Mouse (Mus musculus): Measurements from ENCODE around the gene Cxcl1. TPM values are rescaled to one million over a fixed set of nuclear protein-coding genes. Genes with fewer than 3 reads are reported as not detected.
A peak's percentile ranks its signal among the peaks of the same experiment; 100 is the strongest.

The Cxcl1 gene
- total RNA-seq, 2 experiments from 2014 or later: not detected

DNA sequence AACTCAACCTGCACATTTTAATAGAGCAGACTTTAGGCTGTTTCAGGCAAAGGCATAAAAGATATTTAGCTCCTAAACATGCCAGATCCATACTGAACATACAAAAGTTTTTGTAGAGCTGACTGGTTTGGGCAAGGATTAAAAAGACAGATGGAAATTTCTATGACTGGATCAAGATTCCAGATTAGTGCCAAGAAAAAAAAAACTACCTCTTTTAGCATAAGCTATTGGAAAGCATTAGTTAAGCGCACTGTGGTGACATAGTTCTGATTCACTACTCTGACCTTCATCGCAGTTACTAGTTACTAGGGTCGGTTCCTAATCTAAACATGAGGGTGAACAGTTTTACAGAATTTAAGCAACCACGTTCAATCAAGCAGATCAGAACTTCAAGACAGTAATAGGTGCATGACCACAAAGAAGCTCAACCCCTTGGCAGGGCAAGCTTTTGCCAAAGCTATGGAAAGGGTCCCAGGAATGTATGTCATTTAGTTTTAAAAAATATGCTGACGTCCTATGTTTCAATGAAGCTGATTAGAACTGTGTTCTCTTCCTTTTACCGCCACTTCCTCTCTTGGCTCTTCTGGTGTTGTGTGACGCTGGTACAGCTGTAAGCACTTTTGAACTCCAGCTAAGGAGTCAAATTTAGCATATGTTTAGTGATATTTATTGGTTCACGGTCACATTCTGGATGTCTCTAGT lies 14.4 kb upstream of the Cxcl1 start:
- DNase-seq (ENCODE audit: low spot score in 2 of 2): no peak
- no peak for TF ChIP-seq CTCF (conservative IDR thresholded peaks at IDR 0.05)

DNA sequence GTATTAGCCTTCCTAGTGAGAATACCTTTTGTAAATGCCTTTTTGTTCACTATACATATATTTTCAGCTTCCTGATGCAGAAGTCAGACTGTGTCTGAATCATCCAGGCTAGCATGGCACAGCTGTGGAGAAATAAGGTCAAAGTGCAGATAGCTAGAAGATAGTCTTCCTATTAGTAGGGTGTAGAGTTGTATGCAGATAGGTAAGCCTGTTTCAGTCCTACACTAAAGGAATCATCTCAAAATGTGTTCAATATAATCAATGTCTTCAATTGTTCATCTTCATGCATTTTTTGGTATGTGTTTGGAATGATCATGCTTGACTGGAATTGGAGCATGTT lies 13.9 kb upstream of the Cxcl1 start:
- TF ChIP-seq CTCF (conservative IDR thresholded peaks at IDR 0.05): no peak
- no peak for DNase-seq (ENCODE audit: low spot score in 2 of 2)
- Histone ChIP-seq H3K27ac (no peak overlapping the region), H3K4me3 (no peak overlapping the region)

More for the DNA sequence above, 14.4 kb upstream of the Cxcl1 start:
- Histone ChIP-seq H3K4me3 (no peak overlapping the region), H3K27ac (no peak overlapping the region)

GRCm38 (mm10) chr5:90879307-90880014 lies 11.6 kb upstream of the Cxcl1 start:
- no peak for TF ChIP-seq CTCF (conservative IDR thresholded peaks at IDR 0.05)
- H3K4me3 ChIP-seq: no peak overlapping the region
- H3K27ac ChIP-seq: no peak overlapping the region
- no peak for DNase-seq (ENCODE audit: low spot score in 2 of 2)

DNA sequence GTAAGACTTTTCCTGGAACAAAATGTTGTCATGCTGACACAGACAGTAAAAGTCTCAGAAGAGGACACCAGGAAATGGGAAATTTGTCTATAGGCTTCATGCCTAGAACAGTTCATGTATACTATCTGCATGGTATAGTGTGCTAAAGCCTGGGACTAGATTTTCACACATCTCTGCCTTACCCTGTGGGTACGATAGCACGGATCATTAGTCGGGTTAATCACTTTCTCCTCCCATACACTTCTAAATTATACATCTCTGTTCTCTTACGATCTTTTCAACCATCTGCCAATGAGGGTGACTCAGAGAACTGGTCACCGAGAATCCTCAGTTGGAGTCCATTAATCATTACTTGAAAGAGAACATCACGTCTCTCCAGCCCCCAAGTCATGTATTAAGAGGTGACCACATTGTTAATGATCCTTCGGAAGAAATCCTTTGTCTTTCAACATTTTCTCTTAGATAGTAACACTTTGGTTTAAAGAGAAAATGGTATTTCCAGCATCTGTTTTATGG lies 10.6 kb upstream of the Cxcl1 start:
- no peak overlapping the region for H3K27ac ChIP-seq
- no peak for DNase-seq (ENCODE audit: low spot score in 2 of 2)
- no peak overlapping the region for H3K4me3 ChIP-seq
- TF ChIP-seq CTCF (conservative IDR thresholded peaks at IDR 0.05): no peak

- no peak overlapping the region for H3K4me3 ChIP-seq
- no peak overlapping the region for H3K27ac ChIP-seq
- no peak for TF ChIP-seq CTCF (conservative IDR thresholded peaks at IDR 0.05)
- no peak for DNase-seq (ENCODE audit: low spot score in 2 of 2)
Measured at GRCm38 (mm10) chr5:90881021-90881420, 10.0 kb upstream of the Cxcl1 start.

GRCm38 (mm10) chr5:90881682-90882081 lies 9.4 kb upstream of the Cxcl1 start:
- TF ChIP-seq CTCF (conservative IDR thresholded peaks at IDR 0.05): no peak
- H3K4me3 ChIP-seq: no peak overlapping the region
- no peak for DNase-seq (ENCODE audit: low spot score in 2 of 2)

GRCm38 (mm10) chr5:90882146-90882545 lies 8.9 kb upstream of the Cxcl1 start:
- TF ChIP-seq CTCF (conservative IDR thresholded peaks at IDR 0.05): no peak
- Histone ChIP-seq H3K4me3 (no peak overlapping the region), H3K27ac (no peak overlapping the region)
- DNase-seq (ENCODE audit: low spot score in 2 of 2): no peak

More at GRCm38 (mm10) chr5:90881682-90882081, 9.4 kb upstream of the Cxcl1 start:
- no peak overlapping the region for H3K27ac ChIP-seq

- Histone ChIP-seq H3K4me3 (no peak overlapping the region), H3K27ac (no peak overlapping the region)
- no peak for DNase-seq (ENCODE audit: low spot score in 2 of 2)
- TF ChIP-seq CTCF (conservative IDR thresholded peaks at IDR 0.05): no peak
Measured at GRCm38 (mm10) chr5:90884628-90885242, 6.3 kb upstream of the Cxcl1 start.

- no peak for DNase-seq (ENCODE audit: low spot score in 2 of 2)
- Histone ChIP-seq H3K27ac (no peak overlapping the region), H3K4me3 (no peak overlapping the region)
- TF ChIP-seq CTCF (conservative IDR thresholded peaks at IDR 0.05): no peak
Measured at GRCm38 (mm10) chr5:90888661-90889060, 2.4 kb upstream of the Cxcl1 start.

DNA sequence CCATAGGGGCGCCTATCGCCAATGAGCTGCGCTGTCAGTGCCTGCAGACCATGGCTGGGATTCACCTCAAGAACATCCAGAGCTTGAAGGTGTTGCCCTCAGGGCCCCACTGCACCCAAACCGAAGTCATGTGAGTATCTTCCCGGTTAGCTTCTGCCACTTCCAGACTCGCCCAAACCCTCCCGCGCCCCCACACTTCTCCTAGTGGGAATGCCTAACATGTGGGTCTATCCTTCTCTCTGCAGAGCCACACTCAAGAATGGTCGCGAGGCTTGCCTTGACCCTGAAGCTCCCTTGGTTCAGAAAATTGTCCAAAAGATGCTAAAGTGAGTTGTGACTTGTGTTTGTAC lies 398 bp downstream of the Cxcl1 start:
- H3K27ac ChIP-seq: no peak overlapping the region
- TF ChIP-seq CTCF (conservative IDR thresholded peaks at IDR 0.05): no peak
- no peak for DNase-seq (ENCODE audit: low spot score in 2 of 2)
- H3K4me3 ChIP-seq: peak overlapping the region; percentile 46

GRCm38 (mm10) chr5:90894231-90894630 lies 3.2 kb downstream of the Cxcl1 start:
- Histone ChIP-seq H3K27ac (no peak overlapping the region), H3K4me3 (no peak overlapping the region)
- TF ChIP-seq CTCF (conservative IDR thresholded peaks at IDR 0.05): no peak
- DNase-seq (ENCODE audit: low spot score in 2 of 2): no peak

DNA sequence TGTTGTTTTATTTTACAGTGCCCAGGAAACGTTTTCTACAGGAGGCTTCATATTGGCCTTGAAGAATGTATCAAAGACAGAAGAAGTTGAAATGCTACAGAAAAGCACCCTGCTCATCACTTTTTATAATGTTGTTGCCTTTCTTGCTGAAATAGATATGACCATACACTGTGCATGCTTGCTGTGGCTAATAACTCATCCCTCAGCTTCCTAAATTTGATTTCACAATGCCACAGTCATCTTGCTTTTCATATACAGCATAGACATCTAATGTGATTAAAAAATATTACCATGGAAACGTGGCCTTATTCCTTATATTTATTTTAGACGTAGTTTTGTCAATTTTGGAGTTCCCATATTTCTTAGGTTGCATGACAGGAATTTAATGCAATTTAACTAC lies 6.4 kb downstream of the Cxcl1 start:
- no peak for TF ChIP-seq CTCF (conservative IDR thresholded peaks at IDR 0.05)
- no peak for DNase-seq (ENCODE audit: low spot score in 2 of 2)
- Histone ChIP-seq H3K4me3 (no peak overlapping the region), H3K27ac (no peak overlapping the region)

DNA sequence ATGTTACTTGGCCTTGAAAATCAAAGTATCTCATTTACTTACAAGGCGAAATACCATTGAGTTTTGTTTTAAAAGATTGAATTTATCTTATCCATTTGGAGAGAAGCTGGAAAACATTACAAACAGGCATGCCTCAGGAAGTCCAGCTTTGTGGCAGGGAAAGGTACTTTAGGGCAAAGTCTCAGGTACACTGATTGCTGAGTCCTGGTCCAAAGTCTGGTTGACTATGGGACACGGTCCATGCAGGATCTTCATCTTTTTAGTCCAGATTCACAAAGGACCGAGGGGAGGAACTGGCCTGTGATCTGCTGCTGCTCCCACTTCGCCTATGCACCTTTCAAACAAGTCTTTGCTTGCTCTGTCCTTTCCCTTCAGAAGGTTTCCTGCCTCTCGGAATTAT lies 8.3 kb downstream of the Cxcl1 start:
- TF ChIP-seq CTCF (conservative IDR thresholded peaks at IDR 0.05): no peak
- H3K27ac ChIP-seq: no peak overlapping the region
- no peak overlapping the region for H3K4me3 ChIP-seq
- DNase-seq (ENCODE audit: low spot score in 2 of 2): no peak
